Mouse (Mus musculus): Measurements from ENCODE around the gene Cipc.

- TF ChIP-seq CTCF (conservative IDR thresholded peaks at IDR 0.05; ENCODE audit: low read length) (no peak), NANOG (IDR thresholded peaks at IDR 0.05; ENCODE audit: borderline replicate concordance, low read length) (no peak)
Observed at GRCm38 (mm10) chr12:86946301-86946781, 502 bp upstream of the Cipc start.
